Mouse (Mus musculus): ENCODE measurements around the gene Pafah1b1. TPM values are rescaled to one million over a fixed set of nuclear protein-coding genes. Genes with fewer than 3 reads are reported as not detected.

Pafah1b1 gene
- total and polyA plus RNA-seq, 2 experiments from 2014 or later, result 82.6 to 181 TPM

- Histone ChIP-seq H3K9ac (replicated peaks; ENCODE audit: low read length) (no peak overlapping the region), H3K9me3 (ENCODE audit: low read length) (no peaks in the 10 kb centered on the region), H3K36me3 (ENCODE audit: insufficient read depth, low read length) (no peaks in the 10 kb centered on the region), H3K27ac (no peak overlapping the region), H3K4me3 (ENCODE audit: low read length) (no peak overlapping the region), H3K4me1 (ENCODE audit: insufficient read depth, low read length) (peaks cover 5% of the 10 kb centered on the region; the same call in 1 of the 2 replicates), H3K27me3 (ENCODE audit: insufficient read depth, low read length) (no peaks in the 10 kb centered on the region), H3K4me2 (ENCODE audit: low read depth, low read length) (no peak overlapping the region)
- DNase-seq (ENCODE audit: low spot score) (peak; percentile 90), ATAC-seq (no peak)
- WGBS, result 62% methylated on average over 5 of the region's 5 CpGs
- TF ChIP-seq CTCF (IDR thresholded peaks at IDR 0.05; ENCODE audit: low read depth), result peak; percentile 94
Measured at GRCm38 (mm10) chr11:74634490-74635275, 89.8 kb downstream of the Pafah1b1 start.

GRCm38 (mm10) chr11:74631880-74632789, 92.3 kb downstream of the Pafah1b1 start:
- H3K27ac ChIP-seq, result no peak overlapping the region
- no peak overlapping the region for H3K9ac ChIP-seq (replicated peaks; ENCODE audit: low read length)
- DNase-seq (ENCODE audit: low spot score) (no peak), ATAC-seq (no peak)
- no peak for TF ChIP-seq CTCF (IDR thresholded peaks at IDR 0.05; ENCODE audit: low read depth)
- H3K27me3 ChIP-seq (ENCODE audit: insufficient read depth, low read length), result no peaks in the 10 kb centered on the region
- H3K4me3 ChIP-seq (ENCODE audit: low read length), result no peak overlapping the region
- H3K36me3 ChIP-seq (ENCODE audit: insufficient read depth, low read length), result no peaks in the 10 kb centered on the region
- H3K9me3 ChIP-seq (ENCODE audit: low read length), result no peaks in the 10 kb centered on the region
- no peaks in the 10 kb centered on the region for H3K4me1 ChIP-seq (ENCODE audit: insufficient read depth, low read length)
- H3K4me2 ChIP-seq (ENCODE audit: low read depth, low read length), result no peak overlapping the region
- WGBS, result 72% methylated on average over 7 of the region's 7 CpGs

GRCm38 (mm10) chr11:74627481-74627880, 97.0 kb downstream of the Pafah1b1 start:
- Histone ChIP-seq H3K4me2 (ENCODE audit: low read depth, low read length) (no peak overlapping the region), H3K27me3 (ENCODE audit: insufficient read depth, low read length) (no peaks in the 10 kb centered on the region), H3K4me3 (ENCODE audit: low read length) (no peak overlapping the region), H3K36me3 (ENCODE audit: insufficient read depth, low read length) (no peaks in the 10 kb centered on the region), H3K9me3 (ENCODE audit: low read length) (no peaks in the 10 kb centered on the region), H3K4me1 (ENCODE audit: insufficient read depth, low read length) (no peaks in the 10 kb centered on the region), H3K27ac (no peak overlapping the region), H3K9ac (replicated peaks; ENCODE audit: low read length) (no peak overlapping the region)
- ATAC-seq (no peak), DNase-seq (ENCODE audit: low spot score) (no peak)
- no peak for TF ChIP-seq CTCF (IDR thresholded peaks at IDR 0.05; ENCODE audit: low read depth)
- 93% methylated on average over 3 of the region's 3 CpGs for WGBS

GRCm38 (mm10) chr11:74625333-74625732, 99.1 kb downstream of the Pafah1b1 start:
- no peaks in the 10 kb centered on the region for H3K27me3 ChIP-seq (ENCODE audit: insufficient read depth, low read length)
- no peaks in the 10 kb centered on the region for H3K4me1 ChIP-seq (ENCODE audit: insufficient read depth, low read length)
- H3K27ac ChIP-seq, result no peak overlapping the region
- no peak for TF ChIP-seq CTCF (IDR thresholded peaks at IDR 0.05; ENCODE audit: low read depth)
- no peak overlapping the region for H3K9ac ChIP-seq (replicated peaks; ENCODE audit: low read length)
- H3K4me2 ChIP-seq (ENCODE audit: low read depth, low read length), result no peak overlapping the region
- no peak overlapping the region for H3K4me3 ChIP-seq (ENCODE audit: low read length)
- ATAC-seq (no peak), DNase-seq (ENCODE audit: low spot score) (no peak)
- no peaks in the 10 kb centered on the region for H3K36me3 ChIP-seq (ENCODE audit: insufficient read depth, low read length)
- H3K9me3 ChIP-seq (ENCODE audit: low read length), result no peaks in the 10 kb centered on the region

Other genes with a start within 250 kb of the Pafah1b1 start
- gene Rap1gap2, start 113.8 kb downstream of the Pafah1b1 start, total RNA-seq (2014; rRNA removed), result 48.5 and 55.5 TPM in 2 replicates
- gene Rap1gap2, start 113.8 kb downstream of the Pafah1b1 start, polyA plus RNA-seq (2015; fragmentation: Nextera tagmentation; extraction: Ambion mirVana), result 9.9 and 11.1 TPM in 2 replicates
- 16.8 and 19.5 TPM in 2 replicates for gene Ccdc92b, start 105.1 kb downstream of the Pafah1b1 start, total RNA-seq (2014; rRNA removed)
- gene Ccdc92b, start 105.1 kb downstream of the Pafah1b1 start, polyA plus RNA-seq (2015; fragmentation: Nextera tagmentation; extraction: Ambion mirVana), result 3.4 TPM in 2 replicates
- gene Cluh, start 75.2 kb downstream of the Pafah1b1 start, total RNA-seq (2014; rRNA removed), result 87.1 and 132 TPM in 2 replicates
- gene Cluh, start 75.2 kb downstream of the Pafah1b1 start, polyA plus RNA-seq (2015; fragmentation: Nextera tagmentation; extraction: Ambion mirVana), result 18.7 and 21.3 TPM in 2 replicates
- gene Mettl16, start 46.2 kb upstream of the Pafah1b1 start, total RNA-seq (2014; rRNA removed), result 8.3 and 10.6 TPM in 2 replicates
- 26.6 and 27.1 TPM in 2 replicates for gene Mettl16, start 46.2 kb upstream of the Pafah1b1 start, polyA plus RNA-seq (2015; fragmentation: Nextera tagmentation; extraction: Ambion mirVana)
- 18.5 and 22.8 TPM in 2 replicates for gene Mnt, start 106.2 kb upstream of the Pafah1b1 start, total RNA-seq (2014; rRNA removed)
- 7.0 and 8.4 TPM in 2 replicates for gene Mnt, start 106.2 kb upstream of the Pafah1b1 start, polyA plus RNA-seq (2015; fragmentation: Nextera tagmentation; extraction: Ambion mirVana)
- gene Sgsm2, start 172.4 kb upstream of the Pafah1b1 start, total RNA-seq (2014; rRNA removed), result 49.0 and 59.2 TPM in 2 replicates
- 21.2 and 21.3 TPM in 2 replicates for gene Sgsm2, start 172.4 kb upstream of the Pafah1b1 start, polyA plus RNA-seq (2015; fragmentation: Nextera tagmentation; extraction: Ambion mirVana)
- 20.3 and 34.1 TPM in 2 replicates for gene Tsr1, start 173.4 kb upstream of the Pafah1b1 start, total RNA-seq (2014; rRNA removed)
- gene Tsr1, start 173.4 kb upstream of the Pafah1b1 start, polyA plus RNA-seq (2015; fragmentation: Nextera tagmentation; extraction: Ambion mirVana), result 21.1 and 22.0 TPM in 2 replicates
- 24.9 and 27.8 TPM in 2 replicates for gene Smg6, start 201.2 kb upstream of the Pafah1b1 start, total RNA-seq (2014; rRNA removed)
- 9.8 and 10.0 TPM in 2 replicates for gene Smg6, start 201.2 kb upstream of the Pafah1b1 start, polyA plus RNA-seq (2015; fragmentation: Nextera tagmentation; extraction: Ambion mirVana)
- 31.0 and 41.8 TPM in 2 replicates for gene Srr, start 201.3 kb upstream of the Pafah1b1 start, total RNA-seq (2014; rRNA removed)
- gene Srr, start 201.3 kb upstream of the Pafah1b1 start, polyA plus RNA-seq (2015; fragmentation: Nextera tagmentation; extraction: Ambion mirVana), result 32.9 and 36.4 TPM in 2 replicates

All from hindbrain, postnatal 0 days (tissue).